ENCODE assay signal across 8 mouse cellular contexts in genomic region chr17:35915538-35916296, GRCm38 (mm10). TPM values are rescaled to one million over a fixed set of nuclear protein-coding genes. Genes with fewer than 3 reads are reported as not detected.
DNase-seq lines count a peak whose midpoint lies in the region; ATAC-seq lines count a peak whose summit lies in the region.

No protein-coding gene starts in this region.

- DNase-seq in heart, adult 11 months: no peak
- DNase-seq in MN1 (ENCODE audit: low spot score): peak; percentile 45
- no peak for DNase-seq in limb, embryonic 10.5 days (ENCODE audit: low spot score)
- DNase-seq in layer of hippocampus, adult 11-12 months (ENCODE audit: low spot score): no peak
- DNase-seq in right cerebral cortex, postnatal 4 days: no peak

- peaks cover 60% of the 10 kb centered on the region for H3K36me3 ChIP-seq in heart, embryonic 13.5 days
- H3K36me3 ChIP-seq in forebrain, embryonic 12.5 days (replicated peaks): peaks cover 40% of the 10 kb centered on the region
- peaks cover 59% of the 10 kb centered on the region for H3K36me3 ChIP-seq in limb, embryonic 10.5 days
- peaks cover 8% of the 10 kb centered on the region; the same call in 1 of the 2 replicates for H3K36me3 ChIP-seq in neural tube, embryonic 12.5 days

- peak overlapping the region; percentile 96 for H3K27ac ChIP-seq in heart, embryonic 13.5 days (replicated peaks)
- peak overlapping the region; percentile 99 for H3K27ac ChIP-seq in forebrain, embryonic 12.5 days
- H3K27ac ChIP-seq in limb, embryonic 10.5 days: peak overlapping the region; percentile 96
- H3K27ac ChIP-seq in neural tube, embryonic 12.5 days: peak overlapping the region; percentile 51; the same call in 1 of the 2 replicates

- ATAC-seq in heart, embryonic 13.5 days (ENCODE audit: extremely low read depth, insufficient number of reproducible peaks, low FRiP score, low TSS enrichment): no peak
- ATAC-seq in forebrain, embryonic 12.5 days (ENCODE audit: low FRiP score): no peak
- ATAC-seq in neural tube, embryonic 12.5 days (ENCODE audit: low FRiP score, low read depth): no peak; the same call in 1 of the 2 replicates

- peaks cover 26% of the 10 kb centered on the region for H3K4me1 ChIP-seq in heart, embryonic 13.5 days
- H3K4me1 ChIP-seq in forebrain, embryonic 12.5 days: peaks cover 22% of the 10 kb centered on the region
- H3K4me1 ChIP-seq in limb, embryonic 10.5 days: peaks cover 20% of the 10 kb centered on the region
- peaks cover 19% of the 10 kb centered on the region for H3K4me1 ChIP-seq in neural tube, embryonic 12.5 days

- peak overlapping the region; percentile 90 for H3K4me2 ChIP-seq in heart, embryonic 13.5 days
- H3K4me2 ChIP-seq in forebrain, embryonic 12.5 days: peak overlapping the region; percentile 72
- H3K4me2 ChIP-seq in neural tube, embryonic 12.5 days (replicated peaks): peak overlapping the region; percentile 74

- peak overlapping the region; percentile 86 for H3K4me3 ChIP-seq in heart, embryonic 13.5 days
- peak overlapping the region; percentile 68 for H3K4me3 ChIP-seq in forebrain, embryonic 12.5 days (replicated peaks)
- peak overlapping the region; percentile 79 for H3K4me3 ChIP-seq in limb, embryonic 10.5 days
- peak overlapping the region; percentile 71 for H3K4me3 ChIP-seq in neural tube, embryonic 12.5 days

- WGBS in heart, embryonic 13.5 days: 1% methylated on average over 28 of the region's 28 CpGs
- WGBS in forebrain, embryonic 12.5 days: 4% methylated on average over 28 of the region's 28 CpGs
- 2% methylated on average over 28 of the region's 28 CpGs for WGBS in limb, embryonic 10.5 days
- 4% methylated on average over 28 of the region's 28 CpGs for WGBS in neural tube, embryonic 12.5 days

- no peaks in the 10 kb centered on the region for H3K9me3 ChIP-seq in heart, embryonic 13.5 days
- no peaks in the 10 kb centered on the region for H3K9me3 ChIP-seq in forebrain, embryonic 12.5 days
- H3K9me3 ChIP-seq in limb, embryonic 10.5 days (replicated peaks): no peaks in the 10 kb centered on the region
- no peaks in the 10 kb centered on the region for H3K9me3 ChIP-seq in neural tube, embryonic 12.5 days

- peak overlapping the region; percentile 89 for H3K9ac ChIP-seq in heart, embryonic 13.5 days
- peak overlapping the region; percentile 98 for H3K9ac ChIP-seq in forebrain, embryonic 12.5 days
- H3K9ac ChIP-seq in neural tube, embryonic 12.5 days: peak overlapping the region; percentile 98

- no peaks in the 10 kb centered on the region for H3K27me3 ChIP-seq in heart, embryonic 13.5 days (replicated peaks)
- H3K27me3 ChIP-seq in forebrain, embryonic 12.5 days: no peaks in the 10 kb centered on the region
- no peaks in the 10 kb centered on the region for H3K27me3 ChIP-seq in limb, embryonic 10.5 days (ENCODE audit: low read depth, poor library complexity, severe bottlenecking)
- H3K27me3 ChIP-seq in neural tube, embryonic 12.5 days (replicated peaks): no peaks in the 10 kb centered on the region

RNA-seq across cellular contexts. Expression of gene Mrps18b, which starts 0.5 kb away (rescaled TPM):
- 67.8 and 75.9 TPM in 2 replicates for polyA plus RNA-seq in heart, embryonic 13.5 days (2015; fragmentation: Nextera tagmentation; extraction: Ambion mirVana)
- 56.2 and 56.6 TPM in 2 replicates for polyA plus RNA-seq in forebrain, embryonic 12.5 days (2016; fragmentation: Nextera tagmentation; extraction: Ambion mirVana)
- polyA plus RNA-seq in limb, embryonic 10.5 days (2016; fragmentation: Nextera tagmentation; extraction: Ambion mirVana): 87.6 and 122 TPM in 2 replicates
- polyA plus RNA-seq in neural tube, embryonic 12.5 days (2016; fragmentation: Nextera tagmentation; extraction: Ambion mirVana): 55.3 and 56.1 TPM in 2 replicates

RNA-seq across cellular contexts. Expression of gene Ppp1r10, which starts 0.5 kb away (rescaled TPM):
- polyA plus RNA-seq in heart, embryonic 13.5 days (2015; fragmentation: Nextera tagmentation; extraction: Ambion mirVana): 24.6 and 26.3 TPM in 2 replicates
- 65.4 and 70.4 TPM in 2 replicates for polyA plus RNA-seq in forebrain, embryonic 12.5 days (2016; fragmentation: Nextera tagmentation; extraction: Ambion mirVana)
- 52.9 and 63.4 TPM in 2 replicates for polyA plus RNA-seq in limb, embryonic 10.5 days (2016; fragmentation: Nextera tagmentation; extraction: Ambion mirVana)
- 60.2 and 61.6 TPM in 2 replicates for polyA plus RNA-seq in neural tube, embryonic 12.5 days (2016; fragmentation: Nextera tagmentation; extraction: Ambion mirVana)

RNA-seq across cellular contexts. Expression of gene Atat1, which starts 5.8 kb away (rescaled TPM):
- 53.8 and 55.3 TPM in 2 replicates for polyA plus RNA-seq in heart, embryonic 13.5 days (2015; fragmentation: Nextera tagmentation; extraction: Ambion mirVana)
- polyA plus RNA-seq in forebrain, embryonic 12.5 days (2016; fragmentation: Nextera tagmentation; extraction: Ambion mirVana): 277 and 280 TPM in 2 replicates
- polyA plus RNA-seq in limb, embryonic 10.5 days (2016; fragmentation: Nextera tagmentation; extraction: Ambion mirVana): 104 and 131 TPM in 2 replicates
- 299 and 304 TPM in 2 replicates for polyA plus RNA-seq in neural tube, embryonic 12.5 days (2016; fragmentation: Nextera tagmentation; extraction: Ambion mirVana)

RNA-seq across cellular contexts. Expression of gene 2310061I04Rik, which starts 18.5 kb away (rescaled TPM):
- 25.2 and 31.3 TPM in 2 replicates for polyA plus RNA-seq in heart, embryonic 13.5 days (2015; fragmentation: Nextera tagmentation; extraction: Ambion mirVana)
- 26.7 and 29.4 TPM in 2 replicates for polyA plus RNA-seq in forebrain, embryonic 12.5 days (2016; fragmentation: Nextera tagmentation; extraction: Ambion mirVana)
- 23.2 and 27.6 TPM in 2 replicates for polyA plus RNA-seq in limb, embryonic 10.5 days (2016; fragmentation: Nextera tagmentation; extraction: Ambion mirVana)
- 26.8 and 30.3 TPM in 2 replicates for polyA plus RNA-seq in neural tube, embryonic 12.5 days (2016; fragmentation: Nextera tagmentation; extraction: Ambion mirVana)

RNA-seq across cellular contexts. Expression of gene Dhx16, which starts 36.1 kb away (rescaled TPM):
- polyA plus RNA-seq in heart, embryonic 13.5 days (2015; fragmentation: Nextera tagmentation; extraction: Ambion mirVana): 22.8 and 27.7 TPM in 2 replicates
- 48.0 and 54.8 TPM in 2 replicates for polyA plus RNA-seq in forebrain, embryonic 12.5 days (2016; fragmentation: Nextera tagmentation; extraction: Ambion mirVana)
- 58.4 and 62.4 TPM in 2 replicates for polyA plus RNA-seq in limb, embryonic 10.5 days (2016; fragmentation: Nextera tagmentation; extraction: Ambion mirVana)
- 43.3 and 45.9 TPM in 2 replicates for polyA plus RNA-seq in neural tube, embryonic 12.5 days (2016; fragmentation: Nextera tagmentation; extraction: Ambion mirVana)
